Mouse (Mus musculus) 416B (cell line): ENCODE results near the gene Azin2.

Experiments
- DNase-seq: peaks from one replicate; pipeline ENCODE4 v3.0.0; 2011; ENCODE audit warnings: low read depth

Azin2 gene

GRCm38 (mm10) chr4:128977217-128977616 is 15.0 kb upstream of the Azin2 start:
- no peak for DNase-seq

- peak; percentile 46 for DNase-seq
Observed at GRCm38 (mm10) chr4:128976577-128976976, 14.3 kb upstream of the Azin2 start.

GRCm38 (mm10) chr4:128974677-128975076 is 12.4 kb upstream of the Azin2 start:
- no peak for DNase-seq

- peak; percentile 87 for DNase-seq
Observed at GRCm38 (mm10) chr4:128971065-128971694, 8.9 kb upstream of the Azin2 start.

DNA sequence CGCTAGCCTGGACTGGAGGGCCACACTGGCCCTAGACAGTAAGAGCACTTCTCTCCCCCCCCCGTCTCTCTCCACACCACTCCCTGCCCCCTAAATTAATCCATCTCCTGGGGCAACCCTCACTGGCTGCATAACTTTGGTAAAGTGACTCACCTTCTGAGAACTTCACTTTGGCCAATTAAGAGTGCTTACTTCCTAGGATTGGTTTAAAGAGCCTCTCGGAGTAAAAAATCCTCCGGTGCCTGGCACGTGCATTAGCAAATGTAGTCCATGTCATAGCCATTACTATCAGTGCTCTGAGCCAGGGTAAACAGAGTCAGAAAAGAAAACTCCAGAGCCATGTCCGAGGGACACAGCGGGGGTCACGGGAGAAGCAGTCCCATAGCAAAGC is 8.2 kb upstream of the Azin2 start:
- no peak for DNase-seq

- DNase-seq, result no peak
Observed at GRCm38 (mm10) chr4:128969607-128970416, 7.6 kb upstream of the Azin2 start.

GRCm38 (mm10) chr4:128969081-128969480 is 6.8 kb upstream of the Azin2 start:
- no peak for DNase-seq

DNA sequence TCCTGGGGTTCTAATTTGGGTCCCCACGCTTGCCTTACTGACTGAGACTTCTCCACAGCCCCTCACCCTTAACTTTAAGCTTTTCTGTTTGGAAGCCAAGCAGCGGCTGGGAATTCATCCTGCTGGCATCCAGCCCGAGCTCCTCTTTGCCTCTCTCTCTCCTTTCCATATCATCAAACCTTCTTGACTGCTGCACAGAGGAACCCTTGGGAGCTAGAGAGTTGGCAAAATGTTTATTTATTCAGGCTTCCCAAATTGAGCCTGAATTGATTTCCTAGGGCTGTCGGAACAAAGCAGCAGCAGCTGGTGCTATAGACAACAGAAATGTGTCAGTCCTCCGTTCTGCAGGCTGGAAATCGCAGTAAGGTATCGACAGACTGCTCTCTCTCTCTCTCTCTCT is 4.5 kb upstream of the Azin2 start:
- no peak for DNase-seq

GRCm38 (mm10) chr4:128962926-128963290 is 666 bp upstream of the Azin2 start:
- DNase-seq, result no peak

DNA sequence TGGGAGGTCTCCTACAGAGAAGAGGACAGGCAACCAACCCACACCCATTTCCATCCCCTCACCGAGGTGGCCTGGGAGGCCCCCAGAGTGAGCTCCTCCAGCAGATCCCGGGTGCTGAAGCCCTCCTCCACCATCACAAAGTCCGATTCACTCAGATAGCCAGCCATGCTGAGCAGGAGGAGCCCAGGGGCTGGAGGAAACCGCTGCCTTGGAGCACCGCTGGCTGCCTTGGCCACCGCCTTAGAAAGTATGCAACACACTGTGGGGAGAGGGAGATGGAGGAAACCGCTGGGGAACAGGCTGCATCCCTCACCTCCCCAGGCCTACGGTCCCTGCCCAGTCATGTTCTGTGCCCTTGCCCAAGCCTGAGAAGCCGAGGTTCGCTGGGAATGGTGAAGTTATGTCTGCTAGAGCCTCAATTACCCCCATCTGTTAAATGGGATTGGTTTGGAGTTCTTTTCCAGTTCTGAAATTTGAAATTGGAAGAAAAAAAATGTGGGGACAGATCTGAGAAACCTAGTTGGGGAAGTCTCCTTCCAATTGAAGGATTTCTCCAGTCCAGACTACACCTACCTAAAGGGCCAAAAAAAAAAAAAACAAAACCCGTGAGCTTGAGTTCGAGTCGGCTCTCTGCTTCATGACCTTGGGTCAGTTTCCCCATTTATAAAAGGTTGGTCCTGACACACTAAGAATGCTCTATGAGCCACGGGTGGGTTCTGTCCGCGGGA is 777 bp downstream of the Azin2 start:
- DNase-seq, result peak; percentile 46

- no peak for DNase-seq
Observed at GRCm38 (mm10) chr4:128959676-128960075, 2.6 kb downstream of the Azin2 start.

DNA sequence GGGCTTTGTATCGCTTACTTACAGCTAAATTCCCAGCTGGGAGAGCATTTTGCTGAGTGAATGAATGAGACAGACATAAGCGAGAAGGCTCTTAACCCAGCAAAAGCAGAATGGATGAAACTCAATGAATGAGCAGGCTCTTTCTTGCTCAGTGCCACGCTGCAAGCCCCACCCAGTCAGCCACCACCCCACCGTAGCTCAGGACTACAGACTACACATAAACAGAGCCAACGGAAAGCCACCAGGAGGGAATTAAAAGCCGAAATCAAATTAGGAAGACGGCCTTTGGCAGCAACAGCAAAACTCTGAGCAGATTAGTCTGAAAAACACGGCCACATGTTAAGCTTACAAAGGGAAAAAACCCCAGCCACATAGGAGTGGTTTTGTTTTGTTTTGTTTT is 3.4 kb downstream of the Azin2 start:
- no peak for DNase-seq

- DNase-seq, result no peak
Observed at GRCm38 (mm10) chr4:128958156-128958555, 4.1 kb downstream of the Azin2 start.

DNA sequence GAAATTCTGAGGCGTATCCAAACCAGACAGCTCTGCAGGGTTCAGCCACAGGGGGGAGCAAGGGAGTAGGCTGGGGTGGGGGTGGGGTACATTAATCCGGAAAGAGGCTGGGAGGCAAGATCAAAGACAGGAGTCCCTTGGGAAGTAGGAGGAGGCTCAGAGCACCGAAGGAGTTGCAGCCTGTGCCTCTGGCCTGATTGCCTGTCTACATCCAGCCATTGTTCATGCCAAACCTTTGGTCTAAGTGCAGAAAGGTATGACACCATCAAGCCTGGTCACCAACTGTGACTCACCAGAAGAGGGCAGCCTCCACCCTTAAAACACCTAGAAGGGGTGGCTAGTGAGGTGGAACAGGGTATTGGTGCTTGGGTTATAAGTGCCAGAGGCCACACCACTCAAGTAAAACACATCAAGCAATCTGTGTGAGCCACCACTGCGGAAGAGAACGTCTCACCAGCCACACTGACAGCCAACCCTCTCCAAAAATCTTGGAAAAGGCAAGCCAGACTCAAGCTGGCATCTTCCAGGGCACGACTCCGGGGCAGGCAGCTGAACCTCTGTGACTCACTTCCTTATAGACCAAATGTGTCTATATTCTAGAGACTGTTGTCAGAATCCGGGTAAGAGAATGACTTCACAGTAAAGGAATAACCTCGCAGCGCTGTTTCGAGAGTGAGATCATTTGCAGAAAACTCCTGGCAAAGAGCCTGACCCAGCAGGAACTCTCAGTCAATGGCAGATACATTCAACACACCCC is 4.9 kb downstream of the Azin2 start:
- peak; percentile 94 for DNase-seq

- no peak for DNase-seq
Observed at GRCm38 (mm10) chr4:128953851-128954250, 8.4 kb downstream of the Azin2 start.

DNA sequence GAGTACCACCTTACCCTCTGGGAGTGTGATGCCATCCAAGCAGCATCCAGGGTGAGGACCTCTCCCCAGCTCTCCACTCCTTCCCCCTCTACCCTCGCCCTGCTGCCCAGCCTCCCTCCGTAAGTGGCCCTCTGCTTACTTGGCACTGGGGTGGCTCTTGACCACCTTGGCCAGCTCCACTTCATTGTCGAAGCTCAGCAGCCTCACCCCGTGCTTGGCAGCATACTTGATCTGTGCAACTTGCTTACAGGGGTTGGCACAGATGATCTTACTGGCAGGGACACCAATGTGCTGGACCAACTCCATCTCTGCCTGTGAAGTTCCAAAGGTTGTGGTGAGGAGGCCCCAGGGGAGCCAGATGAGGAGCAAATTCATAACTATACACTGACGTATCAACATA is 11.8 kb downstream of the Azin2 start:
- DNase-seq, result no peak

DNA sequence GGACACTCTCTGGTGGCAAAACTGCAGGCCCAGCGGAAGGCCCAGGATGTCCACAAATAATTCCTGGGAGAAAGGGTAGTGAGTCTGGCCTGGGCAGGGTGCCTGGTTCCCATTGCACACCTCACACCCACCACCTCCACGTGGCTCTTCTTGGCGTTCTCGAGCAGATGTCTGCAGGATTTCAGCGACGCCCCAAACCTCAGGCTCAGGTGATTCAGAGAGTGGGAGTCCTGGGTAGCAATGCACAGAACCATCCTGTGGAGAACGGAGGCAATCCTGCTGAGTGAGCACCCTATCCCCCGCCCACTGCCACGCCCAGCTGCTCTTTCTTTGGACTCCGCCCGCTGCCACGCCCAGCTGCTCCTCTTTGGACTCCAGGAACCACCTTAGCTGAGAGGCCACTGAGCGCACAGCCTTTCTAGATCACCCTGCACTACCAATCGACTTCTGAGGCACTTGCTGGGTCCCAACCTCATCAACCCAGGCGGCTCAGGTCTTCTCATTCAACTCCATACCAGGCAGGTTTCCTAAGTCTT is 12.7 kb downstream of the Azin2 start:
- peak; percentile 65 for DNase-seq

DNA sequence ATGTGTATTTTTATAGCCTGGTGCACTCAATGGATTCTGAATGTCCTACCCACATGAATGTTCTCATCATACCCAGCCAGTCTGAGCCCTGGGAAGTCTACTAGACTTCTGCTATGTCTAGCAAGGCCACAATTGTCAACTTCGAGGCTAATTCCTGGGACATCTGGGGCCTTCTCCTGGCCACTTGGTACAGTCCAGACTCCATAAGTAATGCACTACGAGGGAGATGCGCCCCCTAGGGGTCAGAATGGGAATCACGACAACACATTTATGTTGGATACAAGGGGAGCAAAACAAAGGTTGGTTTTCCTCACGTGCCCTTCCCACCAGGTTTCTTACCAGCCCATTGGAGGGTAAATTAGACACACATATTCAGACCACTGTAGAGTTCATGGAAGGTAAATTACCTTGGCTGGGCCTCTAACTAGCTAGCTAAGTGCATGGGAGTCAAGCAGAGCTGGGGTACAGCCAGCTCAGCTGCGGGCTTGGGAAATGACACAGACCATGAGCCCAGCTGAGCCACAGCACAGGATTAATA is 14.0 kb downstream of the Azin2 start:
- DNase-seq, result peak; percentile 68

GRCm38 (mm10) chr4:128947326-128947933 is 14.8 kb downstream of the Azin2 start:
- DNase-seq, result peak; percentile 27

DNA sequence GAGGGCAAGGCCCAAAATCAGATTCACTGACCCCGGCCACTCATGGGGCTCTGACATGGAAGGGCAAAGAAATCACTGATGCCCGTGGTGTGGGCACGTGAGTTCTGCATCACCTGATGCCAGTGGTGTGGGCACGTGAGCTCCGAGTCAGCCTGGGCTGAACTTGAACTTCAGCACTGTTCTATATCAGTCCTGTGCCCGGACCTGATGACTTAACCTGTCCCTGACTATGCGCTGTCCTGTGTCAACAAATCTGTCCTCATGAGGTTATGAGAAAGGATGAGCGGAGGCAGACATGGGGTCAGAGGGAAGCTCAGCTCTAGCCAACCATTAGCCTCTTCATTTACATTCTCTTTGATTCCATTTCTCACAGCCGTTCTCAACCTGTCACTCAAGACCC is 15.5 kb downstream of the Azin2 start:
- no peak for DNase-seq

DNA sequence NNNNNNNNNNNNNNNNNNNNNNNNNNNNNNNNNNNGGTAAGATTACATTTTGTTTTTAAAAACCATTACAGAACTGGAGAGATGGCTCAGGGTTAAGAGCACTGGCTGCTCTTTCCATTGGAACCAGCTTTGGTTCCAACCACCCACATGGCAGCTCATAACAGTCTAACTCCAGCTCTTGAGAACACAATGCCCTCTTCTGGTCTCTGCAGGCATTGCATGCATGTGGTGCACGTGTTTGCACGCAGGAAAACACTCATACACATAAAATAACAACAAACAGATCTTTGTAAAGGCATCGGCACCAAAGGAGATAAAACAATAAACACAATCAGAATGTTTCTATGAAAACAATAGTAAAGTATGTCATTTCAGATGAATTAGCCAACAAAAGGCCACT is 19.9 kb downstream of the Azin2 start:
- peak; percentile 28 for DNase-seq
